Mouse (Mus musculus) midbrain, postnatal 0 days (tissue): ENCODE data around the gene Atp1a2. TPM values are rescaled to one million over a fixed set of nuclear protein-coding genes. Genes with fewer than 3 reads are reported as not detected.

Experiments
- ATAC-seq: fragments of 200-750 bp; cut with Nextera tagmentation; 2 replicates; pipeline ENCODE4 v1.8.0; 2017; ENCODE audit warnings: moderate number of reproducible peaks, mild to moderate bottlenecking, moderate TSS enrichment, moderate library complexity; ENCODE audit not compliant: low FRiP score
- DNase-seq: peaks from one replicate; pipeline ENCODE4 v3.0.0-alpha.2; 2015; ENCODE audit warnings: low spot score
- H3K27ac ChIP-seq: fragments of 300-500 bp; sonication (generic); 2 replicates; pipeline ENCODE4 v1.5.1; 2014; ENCODE audit warnings: low read depth, mild to moderate bottlenecking, low read length, mixed read lengths
- H3K27me3 ChIP-seq: fragments of 300-500 bp; sonication (generic); 2 replicates; pipeline ENCODE4 v1.6.1; 2014; ENCODE audit warnings: low read length, control low read depth, mixed read lengths; ENCODE audit not compliant: insufficient read depth
- H3K36me3 ChIP-seq: fragments of 300-500 bp; sonication (generic); 2 replicates; pipeline ENCODE4 v1.6.1; 2014; ENCODE audit warnings: low read length, control low read depth, mixed read lengths; ENCODE audit not compliant: insufficient read depth
- H3K4me1 ChIP-seq: fragments of 300-500 bp; sonication (generic); 2 replicates; pipeline ENCODE4 v1.6.1; 2014; ENCODE audit warnings: mild to moderate bottlenecking, control low read depth, antibody characterized with exemption, low read length, mixed read lengths; ENCODE audit not compliant: insufficient read depth
- H3K4me2 ChIP-seq: fragments of 300-500 bp; sonication (generic); 2 replicates; pipeline ENCODE4 v1.6.1; 2014; ENCODE audit warnings: low read depth, mild to moderate bottlenecking, low read length, mixed read lengths; ENCODE audit not compliant: poor library complexity, severe bottlenecking
- H3K4me3 ChIP-seq: fragments of 300-500 bp; sonication (generic); 2 replicates; pipeline ENCODE4 v1.5.1; 2014; ENCODE audit warnings: low read depth, mild to moderate bottlenecking, low read length, moderate library complexity
- H3K9ac ChIP-seq: fragments of 300-500 bp; sonication (generic); replicated peaks from 2 replicates; pipeline ENCODE4 v1.6.1; 2014; ENCODE audit warnings: mild to moderate bottlenecking, low read length, moderate library complexity, mixed read lengths; ENCODE audit not compliant: poor library complexity, severe bottlenecking
- H3K9me3 ChIP-seq: fragments of 300-500 bp; sonication (generic); 2 replicates; pipeline ENCODE4 v1.6.1; 2016; ENCODE audit warnings: low read length, control low read depth
- CTCF ChIP-seq: IDR thresholded peaks from 2 replicates; pipeline ENCODE4 v1.5.1; 2016; ENCODE audit warnings: antibody characterized with exemption, mild to moderate bottlenecking
- WGBS: fragments of 180-500 bp; shearing (Covaris S2); extraction: QIAGEN DNeasy Blood & Tissue Kit; methylation state at CpG from one replicate; pipeline ENCODE4 v1.1.7; 2014; 5-methylcytosine and 5-hydroxymethylcytosine counted together
- polyA plus RNA-seq: library from polyadenylated mRNA; unstranded; fragments of >200 nt; fragmentation: Nextera tagmentation; extraction: Ambion mirVana; gene quantifications from 2 replicates; pipeline ENCODE4 v1.2.1, GENCODE M21; 2015
- total RNA-seq: library from RNA; depleted of rRNA; stranded (reverse); fragments of >200 nt; gene quantifications from 2 replicates; pipeline ENCODE4 v1.2.3, GENCODE M21; 2014

Gene Atp1a2
- total and polyA plus RNA-seq, 2 experiments from 2014 or later, result 94.4 to 398 TPM

DNA sequence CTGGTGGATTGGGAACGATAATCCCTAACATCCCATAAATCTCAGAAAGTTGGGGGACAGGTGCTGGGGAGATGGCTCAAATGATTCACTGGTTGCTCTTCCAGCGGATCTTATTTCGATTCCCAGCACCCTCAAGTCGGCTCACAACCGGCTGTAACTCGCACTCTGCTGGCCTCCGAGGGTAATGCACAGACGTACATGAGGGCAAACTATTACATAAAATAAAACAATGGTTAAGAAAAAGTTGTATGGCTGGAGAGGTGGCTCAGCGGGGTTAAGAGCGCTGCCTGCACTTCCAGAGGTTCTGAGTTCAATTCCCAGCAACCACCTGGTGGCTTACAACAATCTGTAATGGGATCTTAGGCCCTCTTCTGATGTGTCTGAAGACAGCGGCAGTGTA, 28.8 kb upstream of the Atp1a2 start:
- peak overlapping the region; percentile 51 for H3K9ac ChIP-seq
- TF ChIP-seq CTCF, result peak; percentile 48
- peak overlapping the region; percentile 71 for H3K4me2 ChIP-seq
- 0 out of 2 replicates have a peak overlapping the region, but pooled peaks have one; percentile 38 for H3K27ac ChIP-seq
- H3K36me3 ChIP-seq, result no peaks in the 10 kb centered on the region
- 65% methylated on average over 11 of the region's 11 CpGs for WGBS
- no peak for DNase-seq
- peaks cover 19% of the 10 kb centered on the region; the same call in 1 of the 2 replicates for H3K4me1 ChIP-seq
- H3K9me3 ChIP-seq, result no peaks in the 10 kb centered on the region
- ATAC-seq, result no peak
- H3K4me3 ChIP-seq, result peak overlapping the region; percentile 43
- H3K27me3 ChIP-seq, result no peaks in the 10 kb centered on the region

DNA sequence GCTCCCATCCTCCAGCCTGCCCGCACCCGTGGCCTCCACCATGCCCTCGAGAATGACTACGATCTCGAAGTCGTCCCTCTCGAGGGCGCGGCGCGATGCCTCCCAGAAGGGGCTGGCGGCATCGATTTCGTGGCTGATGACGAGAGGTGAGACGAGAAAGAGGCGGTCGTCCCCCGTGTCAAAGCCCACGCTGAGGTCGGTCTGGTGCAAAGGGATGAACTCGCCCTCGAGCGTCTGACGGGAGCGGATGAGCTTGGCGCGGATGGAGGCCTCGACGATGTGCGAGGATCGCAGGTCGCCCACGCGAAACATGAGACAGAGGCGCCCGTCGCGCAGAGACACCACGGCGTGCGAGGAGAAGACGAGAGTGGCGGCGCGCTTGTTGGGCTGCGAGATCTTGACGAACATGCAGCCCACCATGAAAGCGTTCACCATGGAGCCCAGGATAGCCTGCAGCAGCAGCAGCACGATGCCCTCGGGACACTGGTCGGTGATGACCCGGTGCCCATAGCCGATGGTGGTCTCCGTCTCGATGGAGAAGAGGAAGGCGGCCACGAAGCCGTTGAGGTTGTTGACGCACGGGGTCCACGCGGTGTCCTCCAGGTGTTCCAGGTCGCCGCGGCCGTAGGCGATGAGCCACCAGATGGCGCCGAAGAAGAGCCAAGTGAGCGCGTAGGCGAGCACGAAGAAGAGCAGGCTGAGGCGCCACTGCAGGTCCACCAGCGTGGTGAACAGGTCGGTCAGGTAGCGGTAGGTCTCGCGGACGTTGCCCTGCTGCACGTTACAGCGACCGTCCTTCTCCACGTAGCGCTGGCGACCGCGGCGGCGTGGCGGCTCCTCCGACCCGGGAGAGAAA, 28.0 kb upstream of the Atp1a2 start:
- WGBS, result 22% methylated on average over 92 of the region's 94 CpGs
- peak overlapping the region; percentile 43 for H3K4me3 ChIP-seq
- H3K9ac ChIP-seq, result peak overlapping the region; percentile 51
- H3K36me3 ChIP-seq, result no peaks in the 10 kb centered on the region
- TF ChIP-seq CTCF, result peak; percentile 84
- peaks cover 19% of the 10 kb centered on the region; the same call in 1 of the 2 replicates for H3K4me1 ChIP-seq
- no peaks in the 10 kb centered on the region for H3K27me3 ChIP-seq
- peak overlapping the region; percentile 71 for H3K4me2 ChIP-seq
- peak; percentile 63 for ATAC-seq
- DNase-seq, result peak; percentile 80
- no peaks in the 10 kb centered on the region for H3K9me3 ChIP-seq
- 0 out of 2 replicates have a peak overlapping the region, but pooled peaks have one; percentile 38 for H3K27ac ChIP-seq

DNA sequence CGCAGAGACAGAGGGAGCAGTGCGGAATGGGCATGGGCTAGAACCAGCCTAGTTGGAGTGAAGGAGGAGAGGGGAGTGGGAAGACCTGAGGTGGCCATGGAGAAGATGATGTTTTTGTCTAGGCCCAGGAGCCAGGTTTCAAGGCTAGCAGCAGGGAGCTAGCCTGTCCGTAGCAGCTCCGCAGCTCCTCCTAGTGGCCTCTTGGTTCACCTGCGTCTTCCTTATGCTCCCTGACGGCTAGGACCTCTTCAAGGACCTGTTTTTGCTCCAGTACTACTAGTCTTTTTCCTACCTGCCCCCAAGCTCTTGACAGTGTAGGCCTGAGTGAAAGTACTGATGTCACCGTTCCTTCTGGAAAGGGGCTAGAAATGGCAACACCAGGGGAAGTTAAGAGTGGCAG, 26.9 kb upstream of the Atp1a2 start:
- Histone ChIP-seq H3K4me3 (no peak overlapping the region), H3K4me1 (peaks cover 15% of the 10 kb centered on the region; the same call in 1 of the 2 replicates), H3K9ac (no peak overlapping the region), H3K27me3 (no peaks in the 10 kb centered on the region), H3K4me2 (no peak overlapping the region), H3K36me3 (peaks cover 2% of the 10 kb centered on the region; the same call in 1 of the 2 replicates), H3K27ac (no peak overlapping the region), H3K9me3 (no peaks in the 10 kb centered on the region)
- DNase-seq, result peak; percentile 90
- peak; percentile 89 for TF ChIP-seq CTCF
- peak; percentile 17; the same call in 1 of the 2 replicates for ATAC-seq
- WGBS, result 17% methylated on average over 7 of the region's 7 CpGs

DNA sequence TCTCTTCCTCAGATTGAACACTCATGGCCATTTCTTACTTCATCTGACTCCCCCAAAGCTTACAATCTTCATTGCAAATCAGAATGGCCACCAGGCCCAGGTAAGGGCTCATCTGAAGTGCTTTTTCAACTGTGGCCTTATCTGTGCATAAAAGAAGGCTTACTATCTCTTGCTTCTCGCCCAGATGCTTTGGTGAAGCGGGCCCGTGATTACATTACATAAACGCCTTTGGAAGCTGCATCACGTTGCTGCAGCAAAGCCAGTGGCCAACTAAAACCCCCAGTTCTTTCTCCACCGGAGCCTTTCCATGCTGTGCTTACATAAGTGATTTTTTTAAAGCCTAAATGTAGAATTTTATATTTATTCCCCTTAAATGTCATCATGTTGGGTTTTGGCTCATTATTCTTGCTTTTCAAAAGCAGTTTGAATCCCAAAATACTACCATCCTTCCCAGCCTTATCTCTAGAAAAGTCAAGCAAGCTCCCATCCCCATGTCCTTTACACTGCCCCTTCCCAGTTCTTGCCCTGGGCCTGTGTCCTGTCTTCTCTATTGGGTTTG, 26.0 kb upstream of the Atp1a2 start:
- H3K36me3 ChIP-seq, result peaks cover 7% of the 10 kb centered on the region
- ATAC-seq, result no peak
- no peak overlapping the region for H3K9ac ChIP-seq
- no peak for DNase-seq
- no peak for TF ChIP-seq CTCF
- H3K27me3 ChIP-seq, result no peaks in the 10 kb centered on the region
- no peak overlapping the region for H3K27ac ChIP-seq
- 53% methylated on average over 6 of the region's 6 CpGs for WGBS
- no peak overlapping the region for H3K4me3 ChIP-seq
- peaks cover 12% of the 10 kb centered on the region; the same call in 1 of the 2 replicates for H3K4me1 ChIP-seq
- no peaks in the 10 kb centered on the region for H3K9me3 ChIP-seq
- no peak overlapping the region for H3K4me2 ChIP-seq

GRCm38 (mm10) chr1:172323298-172323697, 25.4 kb upstream of the Atp1a2 start:
- DNase-seq (no peak), ATAC-seq (no peak)
- Histone ChIP-seq H3K9me3 (no peaks in the 10 kb centered on the region), H3K4me2 (no peak overlapping the region), H3K4me3 (no peak overlapping the region), H3K27me3 (no peaks in the 10 kb centered on the region), H3K36me3 (peaks cover 12% of the 10 kb centered on the region), H3K27ac (no peak overlapping the region), H3K4me1 (peaks cover 8% of the 10 kb centered on the region; the same call in 1 of the 2 replicates), H3K9ac (no peak overlapping the region)
- WGBS, result 27% methylated on average over 5 of the region's 5 CpGs
- TF ChIP-seq CTCF, result no peak

DNA sequence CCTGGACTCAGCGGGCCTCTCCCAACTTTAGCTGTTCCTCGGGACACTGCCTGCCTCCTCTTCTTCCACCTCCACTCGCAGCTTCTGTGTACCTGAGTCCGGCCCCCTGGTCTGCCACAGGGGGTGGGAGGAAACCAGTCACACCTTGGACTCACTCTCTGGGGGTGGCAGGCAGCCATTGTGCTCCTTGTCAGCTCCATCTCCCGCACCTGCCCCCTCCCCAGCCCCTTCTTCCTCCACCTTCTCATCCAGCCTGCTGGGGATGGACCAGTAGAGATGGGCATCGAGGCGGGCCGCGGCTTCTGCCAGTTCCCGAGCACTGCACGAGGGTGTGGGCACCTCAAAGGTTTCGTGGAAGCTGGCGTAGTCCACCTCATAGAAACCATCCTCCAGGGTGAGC, 24.9 kb upstream of the Atp1a2 start:
- DNase-seq, result no peak
- Histone ChIP-seq H3K4me3 (no peak overlapping the region), H3K4me2 (no peak overlapping the region), H3K36me3 (peaks cover 15% of the 10 kb centered on the region), H3K4me1 (peaks cover 6% of the 10 kb centered on the region; the same call in 1 of the 2 replicates), H3K27ac (no peak overlapping the region), H3K9me3 (no peaks in the 10 kb centered on the region), H3K27me3 (no peaks in the 10 kb centered on the region), H3K9ac (no peak overlapping the region)
- ATAC-seq, result no peak
- no peak for TF ChIP-seq CTCF
- 54% methylated on average over 13 of the region's 13 CpGs for WGBS
